Mouse (Mus musculus): ENCODE data around the gene Tmem254c. TPM values are rescaled to one million over a fixed set of nuclear protein-coding genes. Genes with fewer than 3 reads are reported as not detected.
"Not testable (repeated sequence)": the region's sequence is repeated elsewhere in the genome, so short reads cannot be mapped to it uniquely, and the experiment has no call there.

Gene Tmem254c
- polyA plus RNA-seq, 1 experiment from 2014 or later: 19.9 TPM

- not testable (repeated sequence) for H3K36me3 ChIP-seq; H3K9ac ChIP-seq; H3K4me2 ChIP-seq; H3K27me3 ChIP-seq (replicated peaks); H3K4me3 ChIP-seq; ATAC-seq (ENCODE audit: extremely low read depth, insufficient number of reproducible peaks, low FRiP score, low TSS enrichment); H3K9me3 ChIP-seq; H3K4me1 ChIP-seq; H3K27ac ChIP-seq (replicated peaks)
- no CpG with 5 or more reads among the region's 6 CpGs for WGBS
Observed at GRCm38 (mm10) chr14:26035439-26035838, 31.7 kb downstream of the Tmem254c start.

GRCm38 (mm10) chr14:26034364-26034763 lies 32.8 kb downstream of the Tmem254c start:
- H3K27ac ChIP-seq (replicated peaks); H3K4me3 ChIP-seq; H3K4me1 ChIP-seq; ATAC-seq (ENCODE audit: extremely low read depth, insufficient number of reproducible peaks, low FRiP score, low TSS enrichment); H3K4me2 ChIP-seq; H3K9me3 ChIP-seq; H3K27me3 ChIP-seq (replicated peaks); H3K9ac ChIP-seq; H3K36me3 ChIP-seq: not testable (repeated sequence)
- no CpG with 5 or more reads among the region's 3 CpGs for WGBS

- H3K4me3 ChIP-seq; ATAC-seq (ENCODE audit: extremely low read depth, insufficient number of reproducible peaks, low FRiP score, low TSS enrichment); H3K27ac ChIP-seq (replicated peaks); H3K9ac ChIP-seq; H3K4me2 ChIP-seq; H3K4me1 ChIP-seq; H3K27me3 ChIP-seq (replicated peaks); H3K9me3 ChIP-seq; H3K36me3 ChIP-seq: not testable (repeated sequence)
- no CpG with 5 or more reads among the region's 12 CpGs for WGBS
Observed at GRCm38 (mm10) chr14:26025653-26026052, 41.5 kb downstream of the Tmem254c start.

- H3K9me3 ChIP-seq; H3K4me3 ChIP-seq; H3K36me3 ChIP-seq; H3K27me3 ChIP-seq (replicated peaks); H3K27ac ChIP-seq (replicated peaks); H3K4me2 ChIP-seq; ATAC-seq (ENCODE audit: extremely low read depth, insufficient number of reproducible peaks, low FRiP score, low TSS enrichment); H3K9ac ChIP-seq; H3K4me1 ChIP-seq: not testable (repeated sequence)
- no CpG with 5 or more reads among the region's 6 CpGs for WGBS
Observed at GRCm38 (mm10) chr14:26022831-26023230, 44.3 kb downstream of the Tmem254c start.

GRCm38 (mm10) chr14:26021555-26021954 lies 45.6 kb downstream of the Tmem254c start:
- no CpG with 5 or more reads among the region's 9 CpGs for WGBS
- H3K36me3 ChIP-seq: not testable (repeated sequence)

GRCm38 (mm10) chr14:26016414-26016813 lies 50.7 kb downstream of the Tmem254c start:
- no CpG with 5 or more reads among the region's 7 CpGs for WGBS
- H3K4me3 ChIP-seq; H3K27me3 ChIP-seq (replicated peaks); H3K4me1 ChIP-seq; H3K9me3 ChIP-seq; H3K36me3 ChIP-seq; ATAC-seq (ENCODE audit: extremely low read depth, insufficient number of reproducible peaks, low FRiP score, low TSS enrichment); H3K27ac ChIP-seq (replicated peaks); H3K4me2 ChIP-seq; H3K9ac ChIP-seq: not testable (repeated sequence)

More at GRCm38 (mm10) chr14:26021555-26021954, 45.6 kb downstream of the Tmem254c start:
- H3K9ac ChIP-seq; H3K27ac ChIP-seq (replicated peaks); ATAC-seq (ENCODE audit: extremely low read depth, insufficient number of reproducible peaks, low FRiP score, low TSS enrichment); H3K4me3 ChIP-seq; H3K9me3 ChIP-seq; H3K4me2 ChIP-seq; H3K27me3 ChIP-seq (replicated peaks); H3K4me1 ChIP-seq: not testable (repeated sequence)

Other genes starting within 250 kb of the Tmem254c start
- 21.6 and 23.6 TPM in 2 replicates for gene Anxa11, start 225.2 kb downstream of the Tmem254c start, polyA plus RNA-seq (2015; fragmentation: Nextera tagmentation; extraction: Ambion mirVana)
- gene Plac9a, start 164.3 kb downstream of the Tmem254c start, polyA plus RNA-seq (2015; fragmentation: Nextera tagmentation; extraction: Ambion mirVana): not detected in 2 replicates
- 1.7 and 2.7 TPM in 2 replicates for gene Tmem254a, start 139.7 kb downstream of the Tmem254c start, polyA plus RNA-seq (2015; fragmentation: Nextera tagmentation; extraction: Ambion mirVana)
- gene Cphx1, start 129.1 kb downstream of the Tmem254c start, polyA plus RNA-seq (2015; fragmentation: Nextera tagmentation; extraction: Ambion mirVana): 0.12 TPM in 1 of 2 replicates, not detected in the other
- gene Duxbl1, start 88.8 kb downstream of the Tmem254c start, polyA plus RNA-seq (2015; fragmentation: Nextera tagmentation; extraction: Ambion mirVana): 0.70 and 0.71 TPM in 2 replicates
- gene Gm9780, start 24.6 kb downstream of the Tmem254c start, polyA plus RNA-seq (2015; fragmentation: Nextera tagmentation; extraction: Ambion mirVana): 3.9 and 7.0 TPM in 2 replicates
- not detected in 2 replicates for gene Cphx2, start 14.2 kb upstream of the Tmem254c start, polyA plus RNA-seq (2015; fragmentation: Nextera tagmentation; extraction: Ambion mirVana)
- not detected in 2 replicates for gene Cphx3, start 14.9 kb upstream of the Tmem254c start, polyA plus RNA-seq (2015; fragmentation: Nextera tagmentation; extraction: Ambion mirVana)
- 0.32 and 0.92 TPM in 2 replicates for gene Duxbl2, start 51.0 kb upstream of the Tmem254c start, polyA plus RNA-seq (2015; fragmentation: Nextera tagmentation; extraction: Ambion mirVana)
- 3.2 and 9.9 TPM in 2 replicates for gene Plac9b, start 115.1 kb upstream of the Tmem254c start, polyA plus RNA-seq (2015; fragmentation: Nextera tagmentation; extraction: Ambion mirVana)
- gene Tmem254b, start 139.7 kb upstream of the Tmem254c start, polyA plus RNA-seq (2015; fragmentation: Nextera tagmentation; extraction: Ambion mirVana): 23.7 and 25.6 TPM in 2 replicates
- 0.80 and 0.88 TPM in 2 replicates for gene Duxbl3, start 190.6 kb upstream of the Tmem254c start, polyA plus RNA-seq (2015; fragmentation: Nextera tagmentation; extraction: Ambion mirVana)

Data from heart, embryonic 13.5 days (tissue).